Mouse (Mus musculus): ENCODE data around the gene Ripor2. TPM values are rescaled to one million over a fixed set of nuclear protein-coding genes. Genes with fewer than 3 reads are reported as not detected.
A peak's percentile ranks its signal among the peaks of the same experiment; 100 is the strongest.

Gene Ripor2
- total and polyA plus RNA-seq, 3 experiments = 8.6 to 10.9 (median 9.3) TPM

- no peak for DNase-seq (ENCODE audit: extremely low read depth)
- dilution Hi-C loops (cut with MboI; ENCODE audit: extremely low pct_ligation_motif_present, extremely low pct_unique_long_range_greater_than_20kb, low sequenced_read_pairs) (no loop called here), in situ Hi-C loops (cut with MboI; ENCODE audit: low pct_ligation_motif_present, low pct_unique_long_range_greater_than_20kb, low sequenced_read_pairs) (no loop called here)
- Histone ChIP-seq H3K79me2 (replicated peaks; ENCODE audit: control insufficient read depth, extremely low read depth, insufficient read depth, poor library complexity, severe bottlenecking) (no peaks in the 10 kb centered on the region), H3K9me3 (replicated peaks; ENCODE audit: low read length) (peaks cover 3% of the 10 kb centered on the region), H3K36me3 (replicated peaks in 1 of 2; ENCODE audit: control insufficient read depth in 1 of 2, insufficient read depth in 1 of 2, low read length in 1 of 2) (peaks cover 0 to 41% of the 10 kb centered on the region in 2 experiments), H3K27me3 (replicated peaks) (no peaks in the 10 kb centered on the region), H3K27ac (ENCODE audit: insufficient read depth, low read depth) (no peak overlapping the region), H3K4me2 (ENCODE audit: insufficient read depth, low read depth, poor library complexity, severe bottlenecking) (no peak overlapping the region), H3K9ac (ENCODE audit: insufficient read depth, low read depth) (no peak overlapping the region), H3K4me1 (ENCODE audit: control insufficient read depth in 1 of 2, insufficient read depth in 2 of 2) (peaks cover 14 to 81% of the 10 kb centered on the region in 2 experiments), H3K4me3 (replicated peaks in 1 of 3; ENCODE audit: low read depth in 2 of 3, low read length in 2 of 3, poor library complexity in 1 of 3) (no peak overlapping the region)
- TF ChIP-seq RAD21 (IDR thresholded peaks at IDR 0.05; ENCODE audit: low read depth, low read length) (peak; percentile 27), CTCF (conservative IDR thresholded peaks at IDR 0.05 in 1 of 2, IDR thresholded peaks at IDR 0.05 in 1 of 2; ENCODE audit: low read depth in 2 of 2, low read length in 2 of 2) (peak; percentile 22 to 55; a peak in 3 of 4 replicates), UBTF (IDR thresholded peaks at IDR 0.05; ENCODE audit: low read depth, low read length) (no peak), SMC3 (IDR thresholded peaks at IDR 0.05; ENCODE audit: low read depth, low read length) (peak; percentile 38)
These were observed 34.1 kb downstream of the Ripor2 start for GRCm38 (mm10) chr13:24615921-24616565.

DNA sequence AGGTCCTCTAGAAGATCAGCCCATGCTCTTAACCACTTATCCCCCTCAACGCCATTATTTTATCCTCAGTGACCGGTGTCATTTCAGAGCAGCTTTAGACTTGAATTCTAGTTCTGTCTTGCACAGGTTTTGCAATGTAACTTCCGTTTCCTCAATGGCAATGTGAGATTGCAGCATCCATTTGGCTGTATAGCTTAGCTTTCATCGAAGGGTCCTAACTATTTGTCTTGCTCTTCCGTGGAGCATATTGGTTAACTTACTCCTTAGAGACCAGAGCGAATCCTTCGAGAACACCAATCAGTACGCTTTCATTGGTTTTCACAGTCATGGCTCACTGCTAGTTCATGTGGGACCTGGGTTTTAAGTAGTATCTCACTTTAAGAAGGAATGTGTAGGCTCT is 34.7 kb downstream of the Ripor2 start:
- Histone ChIP-seq H3K79me2 (replicated peaks; ENCODE audit: control insufficient read depth, extremely low read depth, insufficient read depth, poor library complexity, severe bottlenecking) (no peaks in the 10 kb centered on the region), H3K4me2 (ENCODE audit: insufficient read depth, low read depth, poor library complexity, severe bottlenecking) (no peak overlapping the region), H3K9me3 (replicated peaks; ENCODE audit: low read length) (peaks cover 3% of the 10 kb centered on the region), H3K4me1 (ENCODE audit: control insufficient read depth in 1 of 2, insufficient read depth in 2 of 2) (peaks cover 18 to 75% of the 10 kb centered on the region in 2 experiments), H3K9ac (ENCODE audit: insufficient read depth, low read depth) (no peak overlapping the region), H3K27me3 (replicated peaks) (no peaks in the 10 kb centered on the region), H3K4me3 (replicated peaks in 1 of 3; ENCODE audit: low read depth in 2 of 3, low read length in 2 of 3, poor library complexity in 1 of 3) (no peak overlapping the region), H3K36me3 (replicated peaks in 1 of 2; ENCODE audit: control insufficient read depth in 1 of 2, insufficient read depth in 1 of 2, low read length in 1 of 2) (peaks cover 5 to 47% of the 10 kb centered on the region in 2 experiments), H3K27ac (ENCODE audit: insufficient read depth, low read depth) (no peak overlapping the region)
- dilution Hi-C loops (cut with MboI; ENCODE audit: extremely low pct_ligation_motif_present, extremely low pct_unique_long_range_greater_than_20kb, low sequenced_read_pairs) = no loop called here
- in situ Hi-C loops (cut with MboI; ENCODE audit: low pct_ligation_motif_present, low pct_unique_long_range_greater_than_20kb, low sequenced_read_pairs) = no loop called here
- no peak for DNase-seq (ENCODE audit: extremely low read depth)
- TF ChIP-seq MYC (IDR thresholded peaks at IDR 0.05; ENCODE audit: low read depth, low read length) (no peak), ELF1 (IDR thresholded peaks at IDR 0.05; ENCODE audit: low read depth, low read length) (no peak), SMC3 (IDR thresholded peaks at IDR 0.05; ENCODE audit: low read depth, low read length) (no peak), E2F4 (IDR thresholded peaks at IDR 0.05; ENCODE audit: insufficient replicate concordance, low read depth, low read length) (no peak)

DNA sequence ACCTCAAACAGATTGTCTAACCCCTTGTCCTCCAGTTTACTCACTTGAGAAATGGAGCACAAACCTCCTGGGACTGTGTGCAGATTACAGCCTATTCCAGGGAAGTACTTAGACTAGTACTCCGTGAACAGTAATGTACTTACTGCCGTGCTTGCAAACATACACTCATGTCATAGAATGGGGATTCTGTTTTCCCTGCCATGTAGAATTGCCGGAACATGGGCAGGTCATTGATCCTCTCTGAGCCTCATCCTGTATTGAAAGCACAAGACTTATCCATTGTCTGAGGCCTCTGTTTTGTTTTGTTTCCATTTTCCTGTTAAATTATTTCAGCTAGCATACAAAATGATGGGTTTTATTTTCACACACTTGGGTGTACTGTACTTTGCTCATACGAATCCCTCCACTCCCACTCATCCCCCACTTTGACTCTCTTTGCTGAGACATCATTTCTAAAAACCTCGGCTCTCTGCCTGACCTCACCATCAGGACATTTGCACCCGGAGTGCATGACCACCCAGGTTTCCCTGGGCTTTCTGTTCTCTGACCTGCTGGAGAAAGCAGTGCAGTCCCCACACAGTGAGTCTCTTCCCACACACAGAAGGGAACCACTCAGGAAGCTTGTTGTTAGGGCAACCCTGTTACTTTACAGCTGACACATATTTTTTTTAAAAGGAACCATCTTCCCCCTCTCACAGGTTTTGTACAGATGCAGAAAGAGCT is 35.2 kb downstream of the Ripor2 start:
- no peaks in the 10 kb centered on the region for H3K27me3 ChIP-seq (replicated peaks)
- DNase-seq (ENCODE audit: extremely low read depth) = no peak
- H3K4me3 ChIP-seq (replicated peaks in 1 of 3; ENCODE audit: low read depth in 2 of 3, low read length in 2 of 3, poor library complexity in 1 of 3) = no peak overlapping the region
- H3K9ac ChIP-seq (ENCODE audit: insufficient read depth, low read depth) = no peak overlapping the region
- peaks cover 3% of the 10 kb centered on the region for H3K9me3 ChIP-seq (replicated peaks; ENCODE audit: low read length)
- dilution Hi-C loops (cut with MboI; ENCODE audit: extremely low pct_ligation_motif_present, extremely low pct_unique_long_range_greater_than_20kb, low sequenced_read_pairs) = no loop called here
- H3K4me2 ChIP-seq (ENCODE audit: insufficient read depth, low read depth, poor library complexity, severe bottlenecking) = no peak overlapping the region
- peaks cover 7 to 49% of the 10 kb centered on the region in 2 experiments for H3K36me3 ChIP-seq (replicated peaks in 1 of 2; ENCODE audit: control insufficient read depth in 1 of 2, insufficient read depth in 1 of 2, low read length in 1 of 2)
- in situ Hi-C loops (cut with MboI; ENCODE audit: low pct_ligation_motif_present, low pct_unique_long_range_greater_than_20kb, low sequenced_read_pairs) = no loop called here
- peaks cover 18 to 69% of the 10 kb centered on the region in 2 experiments for H3K4me1 ChIP-seq (ENCODE audit: control insufficient read depth in 1 of 2, insufficient read depth in 2 of 2)
- H3K27ac ChIP-seq (ENCODE audit: insufficient read depth, low read depth) = no peak overlapping the region
- TF ChIP-seq CTCF (conservative IDR thresholded peaks at IDR 0.05 in 1 of 2, IDR thresholded peaks at IDR 0.05 in 1 of 2; ENCODE audit: low read depth in 2 of 2, low read length in 2 of 2) = no peak
- H3K79me2 ChIP-seq (replicated peaks; ENCODE audit: control insufficient read depth, extremely low read depth, insufficient read depth, poor library complexity, severe bottlenecking) = no peaks in the 10 kb centered on the region
